Mouse (Mus musculus) spleen, embryonic (tissue): Measurements from ENCODE around the gene Higd1a.

ENCODE experiments used
- CTCF ChIA-PET: fragments of 350-600 bp; sonication (Branson Sonifier 250); formaldehyde crosslinking; loops from one replicate; lab custom pipeline; 2022; lab: Charles Lee

Higd1a gene

GRCm38 (mm10) chr9:121802747-121803146 lies 55.4 kb downstream of the Higd1a start:
- CTCF ChIA-PET: no interaction called here

- CTCF ChIA-PET: no interaction called here
These were observed 59.2 kb downstream of the Higd1a start for GRCm38 (mm10) chr9:121798887-121799520.
